In the genomic region with DNA sequence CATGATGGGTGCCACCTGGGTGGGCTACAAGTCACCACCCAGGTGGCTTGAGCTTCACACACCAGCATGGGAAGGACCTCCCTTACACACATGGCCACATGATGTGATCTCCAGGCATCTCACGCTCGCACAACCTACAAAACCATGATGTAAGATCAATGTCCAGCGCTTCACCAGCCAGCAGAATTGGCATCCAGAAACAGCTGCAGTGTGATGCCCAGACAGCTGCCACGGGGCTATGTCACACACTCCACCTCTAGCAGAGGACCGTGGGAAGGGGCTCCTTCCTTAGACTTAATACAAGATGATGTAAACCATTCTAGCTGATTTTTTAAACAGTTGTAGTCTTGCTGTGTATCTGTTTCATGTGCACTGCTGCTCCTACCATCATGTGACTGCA, we compare ENCODE assay signal across 24 mouse cellular contexts.
"Had no signal": no experiment of that assay in that cellular context is flagged by ENCODE, and none has a peak within 500 bp of the region (broad histone marks: within the 10 kb centered on the region; RNA-seq: fewer than 3 reads in every experiment).

No protein-coding gene starts in this region.

- DNase-seq: gastrocnemius, adult 2 months; gastrocnemius, postnatal 10 days; gastrocnemius, postnatal 25 days; heart, adult 2 months; heart, postnatal 10 days; heart, postnatal 4 days; kidney, adult 18-20 months; kidney, adult 8-10 months; kidney, postnatal 10 days; kidney, postnatal 25 days; kidney, postnatal 4 days; liver had no signal

- H3K4me1 ChIP-seq: hindbrain, embryonic 10.5 days; hindbrain, embryonic 12.5 days; limb, embryonic 10.5 days; limb, embryonic 12.5 days had no signal

- H3K4me2 ChIP-seq: heart, embryonic 11.5 days; hindbrain, embryonic 12.5 days; hindbrain, embryonic 14.5 days; limb, embryonic 12.5 days; liver, embryonic 11.5 days had no signal

- H3K9ac ChIP-seq: hindbrain, embryonic 12.5 days; hindbrain, embryonic 14.5 days; limb, embryonic 12.5 days had no signal

- H3K9me3 ChIP-seq: hindbrain, embryonic 10.5 days; hindbrain, embryonic 12.5 days; limb, embryonic 10.5 days; limb, embryonic 12.5 days had no signal

- ATAC-seq: hindbrain, embryonic 16.5 days; inflammation-experienced regulatory T-cells, adult 6 months; intestine, postnatal 0 days had no signal

- H3K27ac ChIP-seq: gastrocnemius, adult 2 months; heart, adult 2 months; hindbrain, embryonic 10.5 days; hindbrain, embryonic 12.5 days; hindbrain, embryonic 14.5 days; layer of hippocampus, adult 2 months; left cerebral cortex, adult 2 months; limb, embryonic 10.5 days; limb, embryonic 12.5 days had no signal

- H3K4me3 ChIP-seq: gastrocnemius, adult 2 months; heart, adult 2 months; hindbrain, embryonic 10.5 days; hindbrain, embryonic 12.5 days; layer of hippocampus, adult 2 months; left cerebral cortex, adult 2 months; limb, embryonic 10.5 days; limb, embryonic 12.5 days had no signal

- H3K27me3 ChIP-seq: hindbrain, embryonic 12.5 days; limb, embryonic 12.5 days had no signal
